Mouse (Mus musculus): ENCODE results near the gene Tmc5.
A peak's percentile ranks its signal among the peaks of the same experiment; 100 is the strongest.

Tmc5 gene

DNA sequence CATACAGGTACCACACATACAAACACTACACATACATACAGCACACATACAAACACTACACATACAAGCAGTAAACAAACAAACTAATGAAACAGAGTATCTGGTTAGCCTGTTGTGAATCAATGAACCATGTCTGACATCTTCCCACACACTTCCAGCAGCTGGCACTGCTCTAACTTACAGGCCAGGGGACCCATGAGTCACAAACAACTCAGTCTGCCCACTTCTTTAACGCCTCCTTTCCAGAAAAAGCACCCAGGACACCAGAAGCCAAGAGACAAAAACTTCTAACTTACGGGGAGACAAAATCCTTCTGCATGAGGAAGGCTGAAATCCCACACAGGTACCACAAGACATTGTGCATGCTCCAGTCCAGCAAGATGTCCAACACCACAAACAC is 94.2 kb downstream of the Tmc5 start:
- no peak for DNase-seq (ENCODE audit: low read depth, low spot score)

DNA sequence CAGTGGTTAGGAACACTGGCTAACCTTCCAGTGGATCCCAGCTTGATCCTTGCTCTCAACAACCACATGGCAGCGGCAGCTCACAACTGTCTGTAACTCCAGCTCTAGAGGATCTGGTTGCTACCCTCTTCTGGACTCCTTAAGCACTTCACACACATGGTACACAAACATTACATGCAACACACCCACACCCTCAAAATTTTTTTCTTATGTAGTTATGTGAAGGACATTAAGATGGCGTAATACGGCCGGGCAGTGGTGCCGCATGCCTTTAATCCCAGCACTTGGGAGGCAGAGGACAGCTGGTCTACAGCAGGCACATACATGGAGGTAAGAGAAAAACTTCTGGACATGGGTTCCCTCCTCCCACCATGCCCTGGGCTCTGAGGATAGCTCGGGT is 99.0 kb downstream of the Tmc5 start:
- DNase-seq (ENCODE audit: low read depth, low spot score): no peak

DNA sequence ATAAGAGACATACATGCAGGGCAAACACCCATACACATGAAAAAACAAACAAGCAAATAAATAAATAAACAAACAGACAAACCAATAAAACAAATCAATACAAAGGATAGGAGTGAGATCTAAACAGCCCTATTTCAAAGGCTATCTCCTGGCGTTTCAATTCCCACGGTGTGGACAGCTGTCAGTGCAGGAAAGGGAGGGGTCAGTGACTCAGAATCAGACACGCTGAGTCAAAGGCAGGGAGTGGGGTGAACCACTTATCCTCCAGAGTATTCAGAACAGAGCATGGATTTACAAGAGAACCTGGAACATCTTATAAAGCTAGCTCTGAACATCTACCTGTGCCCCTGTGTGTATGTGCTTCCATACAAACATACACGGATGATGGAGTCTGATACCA is 100.1 kb downstream of the Tmc5 start:
- DNase-seq (ENCODE audit: low read depth, low spot score): no peak

DNA sequence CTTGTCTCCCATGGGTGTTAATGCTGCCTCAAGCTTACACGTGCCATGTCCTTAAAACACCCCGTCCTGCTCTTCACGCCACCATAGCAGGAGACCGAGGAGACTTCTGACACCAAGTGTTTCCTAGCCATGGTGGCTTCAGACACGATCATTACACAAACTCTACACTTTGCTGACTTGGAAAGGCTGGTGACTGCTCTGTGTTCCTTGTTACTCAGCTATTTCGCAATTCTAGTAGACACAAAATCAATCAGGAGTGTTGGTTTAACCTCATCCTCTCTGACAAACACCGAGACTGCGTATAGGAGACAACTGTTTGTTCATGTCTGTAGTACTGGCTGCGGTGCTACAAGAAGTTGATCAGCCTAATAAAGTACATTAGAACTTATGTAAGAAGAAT is 101.8 kb downstream of the Tmc5 start:
- no peak for DNase-seq (ENCODE audit: low read depth, low spot score)

DNA sequence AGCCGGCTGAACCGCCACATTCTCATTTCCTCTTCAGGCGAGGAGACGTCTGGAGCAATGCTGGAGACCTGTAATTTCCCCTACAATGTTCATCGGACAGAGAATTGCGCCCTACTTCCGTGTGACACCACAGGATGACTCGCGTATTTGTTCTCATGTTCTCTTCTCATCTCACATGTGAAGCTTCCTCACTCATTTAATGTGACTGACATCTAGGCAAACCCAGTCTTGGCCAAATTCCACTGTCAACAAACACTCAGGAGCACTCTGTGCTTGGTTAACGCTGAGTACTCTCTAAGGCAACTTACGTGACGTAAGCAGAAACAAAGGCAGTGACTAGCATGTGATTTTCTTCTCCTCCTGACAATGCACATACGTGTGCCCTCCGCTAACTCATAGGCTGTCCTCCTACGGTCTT is 106.1 kb downstream of the Tmc5 start:
- no peak for DNase-seq (ENCODE audit: low read depth, low spot score)

DNA sequence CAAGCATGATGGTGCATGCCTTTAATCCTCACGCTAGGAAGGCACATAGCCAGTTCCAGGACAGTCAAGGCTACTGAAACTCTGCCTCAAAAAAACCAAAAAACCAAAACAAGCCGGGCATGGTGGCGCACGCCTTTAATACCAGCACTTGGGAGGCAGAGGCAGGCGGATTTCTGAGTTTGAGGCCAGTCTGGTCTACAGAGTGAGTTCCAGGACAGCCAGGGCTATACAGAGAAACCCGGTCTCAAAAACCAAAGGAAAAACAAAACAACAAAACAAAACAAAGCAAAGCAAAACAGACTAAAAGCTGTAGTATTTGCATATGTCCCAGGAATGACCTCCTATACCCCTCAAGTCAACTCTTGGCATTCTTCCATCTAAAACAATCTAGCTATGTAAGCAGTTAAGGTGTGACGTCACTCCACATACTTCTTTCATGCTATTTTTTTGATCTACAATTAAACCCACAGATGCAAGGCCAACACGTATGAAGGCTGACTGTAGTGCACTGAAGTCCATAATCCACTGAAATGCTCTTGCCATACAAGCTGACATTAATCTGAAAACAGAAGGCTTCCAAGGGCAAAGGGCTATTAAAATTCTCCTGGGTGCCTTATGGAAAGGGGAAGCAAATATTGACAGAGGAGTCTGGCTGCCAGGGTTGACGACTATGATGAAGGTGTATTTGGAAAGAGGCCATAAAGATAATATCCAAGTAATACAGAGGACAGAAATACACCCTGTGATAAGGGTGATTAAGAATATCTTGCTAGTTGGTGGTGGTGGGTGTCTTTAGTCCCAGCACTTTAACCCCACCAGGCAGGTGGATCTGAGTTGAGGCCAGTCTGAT is 107.1 kb downstream of the Tmc5 start:
- DNase-seq (ENCODE audit: low read depth, low spot score): no peak

DNA sequence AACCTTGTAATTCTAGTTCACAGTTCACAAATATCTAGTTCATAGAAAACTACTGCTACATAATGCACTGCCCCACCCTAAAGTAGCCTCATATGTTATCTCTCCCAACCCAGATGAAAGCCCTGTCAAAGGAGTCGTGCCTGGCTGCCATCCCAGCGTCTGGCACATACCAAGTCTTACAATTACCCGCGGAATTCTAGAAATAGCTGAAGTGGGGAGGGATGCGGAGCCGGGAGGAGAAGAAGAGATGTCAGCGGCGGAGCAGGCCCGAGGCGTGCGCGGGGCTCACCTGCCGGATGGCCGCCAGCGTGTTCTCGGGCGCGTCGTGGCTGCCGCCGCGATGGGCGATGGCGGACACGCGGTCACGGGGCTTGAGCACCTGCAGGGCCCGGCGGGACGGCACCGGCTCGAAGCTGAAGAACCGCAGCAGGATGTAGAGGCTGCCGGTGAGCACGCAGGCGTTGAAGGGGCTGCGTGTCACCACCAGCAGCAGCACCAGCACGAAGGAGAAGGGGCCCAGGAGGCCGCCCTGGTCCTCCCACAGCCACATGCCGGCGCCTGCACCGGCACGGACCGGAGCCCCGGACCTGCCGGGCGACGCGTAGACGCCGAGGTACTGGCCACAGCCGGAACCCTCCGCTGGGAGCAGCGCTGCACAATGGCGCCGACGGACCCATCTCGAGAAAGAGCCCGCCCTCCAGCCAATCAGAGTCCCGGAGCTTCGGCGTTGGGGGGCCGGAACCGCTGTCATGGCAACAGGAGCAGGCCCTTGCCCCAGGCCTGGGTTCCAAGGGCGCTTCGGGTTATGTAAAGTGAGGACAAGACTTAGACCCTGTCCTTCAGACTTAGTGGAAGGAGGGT is 108.2 kb downstream of the Tmc5 start, which contains the start of gene Gde1:
TSS of gene Gde1 (minus strand) at position 678 of the 861 bp plus-strand sequence.
- DNase-seq (ENCODE audit: low read depth, low spot score): peak; percentile 76

DNA sequence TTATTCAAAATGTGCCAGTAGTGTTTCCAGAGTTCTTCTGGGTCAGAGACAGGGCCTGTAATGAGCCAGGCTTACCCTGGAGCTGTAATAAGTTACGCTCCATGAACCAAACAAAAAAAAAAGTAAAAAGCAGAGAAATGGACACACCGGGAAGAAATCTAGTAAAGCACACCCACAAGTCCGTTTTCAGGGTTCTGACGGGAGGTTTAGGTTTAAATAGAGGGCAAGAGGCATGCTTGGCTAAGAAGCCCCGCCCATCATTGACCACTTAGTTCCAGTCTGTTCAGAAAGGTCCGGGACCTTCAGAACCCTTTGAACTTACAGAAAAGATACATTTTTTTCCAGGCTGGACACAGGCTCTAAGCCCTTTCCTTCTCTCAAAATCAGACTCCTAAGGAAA is 109.0 kb downstream of the Tmc5 start:
- no peak for DNase-seq (ENCODE audit: low read depth, low spot score)

DNA sequence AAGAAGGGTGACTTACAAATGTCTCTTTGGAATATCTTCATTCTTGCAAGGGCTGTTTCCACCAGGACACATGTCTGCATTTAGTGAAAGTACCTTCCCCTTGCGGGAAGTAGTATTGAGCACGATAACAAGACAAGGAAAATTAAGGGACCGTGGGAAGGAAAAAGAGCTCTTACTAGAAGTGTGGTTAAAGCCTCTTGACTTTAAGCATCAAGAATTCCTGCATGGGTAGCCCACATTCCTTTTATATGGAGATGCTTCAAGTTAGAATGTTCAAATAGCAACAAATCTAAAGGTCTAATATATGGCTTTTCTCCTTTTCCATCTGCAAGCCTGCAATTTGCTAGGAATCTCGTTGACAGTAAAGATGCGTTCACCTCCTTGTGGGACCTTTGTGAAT is 109.4 kb downstream of the Tmc5 start:
- DNase-seq (ENCODE audit: low read depth, low spot score): no peak

DNA sequence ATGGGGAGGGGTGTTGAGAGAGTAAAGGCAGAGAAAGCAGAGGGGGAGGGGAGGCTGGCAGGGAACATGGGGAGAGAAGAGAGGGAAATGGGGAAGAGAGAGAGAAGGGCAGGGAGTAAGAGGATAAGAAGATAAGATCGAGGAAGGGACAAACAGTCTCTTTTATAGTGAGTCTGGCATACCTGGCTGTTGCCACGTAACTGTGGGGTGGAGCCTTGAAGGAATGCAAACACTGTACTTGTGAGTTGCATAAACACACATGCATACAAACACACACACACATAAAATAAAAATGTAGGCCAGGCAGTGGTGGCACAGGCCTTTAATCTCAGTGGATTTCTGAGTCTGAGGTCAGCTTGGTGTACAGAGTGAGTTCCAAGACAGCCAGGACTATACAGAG is 110.1 kb downstream of the Tmc5 start:
- no peak for DNase-seq (ENCODE audit: low read depth, low spot score)

DNA sequence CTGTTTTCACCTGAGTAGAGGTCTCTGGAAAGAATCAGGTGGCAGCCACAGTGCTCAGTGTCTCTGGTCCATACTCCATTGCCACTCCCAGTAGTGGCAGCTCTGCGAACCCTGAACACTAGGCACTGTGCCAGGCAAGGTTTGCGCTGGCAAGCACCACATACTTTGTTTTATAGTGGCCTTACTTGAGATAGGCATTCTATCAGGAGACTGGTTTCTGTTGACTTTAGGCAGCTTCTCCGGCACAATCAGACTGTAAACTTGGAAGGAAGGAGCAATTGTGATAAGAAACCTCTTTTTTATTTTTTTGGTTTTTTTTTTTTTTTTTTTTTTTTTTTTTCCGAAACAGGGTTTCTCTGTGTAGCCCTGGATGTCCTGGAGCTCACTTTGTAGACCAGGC is 110.9 kb downstream of the Tmc5 start:
- DNase-seq (ENCODE audit: low read depth, low spot score): no peak

DNA sequence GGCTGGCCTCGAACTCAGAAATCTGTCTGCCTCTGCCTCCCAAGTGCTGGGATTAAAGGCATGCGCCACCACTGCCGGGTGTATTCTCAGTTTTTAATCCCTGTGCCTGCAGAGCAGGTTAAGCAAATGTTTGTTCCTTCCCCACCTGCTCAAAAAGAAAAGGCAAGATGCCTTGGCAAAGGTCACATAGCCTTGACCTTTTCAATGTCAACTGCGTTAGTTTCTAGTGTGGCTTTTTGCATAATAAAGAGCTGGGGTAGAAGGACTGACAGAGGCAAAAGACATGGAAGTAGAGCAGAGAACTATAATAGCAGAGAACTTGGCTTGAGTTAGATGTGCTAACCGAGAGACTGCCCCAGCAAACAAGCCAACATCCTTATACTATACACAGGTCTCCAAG is 113.7 kb downstream of the Tmc5 start:
- no peak for DNase-seq (ENCODE audit: low read depth, low spot score)

DNA sequence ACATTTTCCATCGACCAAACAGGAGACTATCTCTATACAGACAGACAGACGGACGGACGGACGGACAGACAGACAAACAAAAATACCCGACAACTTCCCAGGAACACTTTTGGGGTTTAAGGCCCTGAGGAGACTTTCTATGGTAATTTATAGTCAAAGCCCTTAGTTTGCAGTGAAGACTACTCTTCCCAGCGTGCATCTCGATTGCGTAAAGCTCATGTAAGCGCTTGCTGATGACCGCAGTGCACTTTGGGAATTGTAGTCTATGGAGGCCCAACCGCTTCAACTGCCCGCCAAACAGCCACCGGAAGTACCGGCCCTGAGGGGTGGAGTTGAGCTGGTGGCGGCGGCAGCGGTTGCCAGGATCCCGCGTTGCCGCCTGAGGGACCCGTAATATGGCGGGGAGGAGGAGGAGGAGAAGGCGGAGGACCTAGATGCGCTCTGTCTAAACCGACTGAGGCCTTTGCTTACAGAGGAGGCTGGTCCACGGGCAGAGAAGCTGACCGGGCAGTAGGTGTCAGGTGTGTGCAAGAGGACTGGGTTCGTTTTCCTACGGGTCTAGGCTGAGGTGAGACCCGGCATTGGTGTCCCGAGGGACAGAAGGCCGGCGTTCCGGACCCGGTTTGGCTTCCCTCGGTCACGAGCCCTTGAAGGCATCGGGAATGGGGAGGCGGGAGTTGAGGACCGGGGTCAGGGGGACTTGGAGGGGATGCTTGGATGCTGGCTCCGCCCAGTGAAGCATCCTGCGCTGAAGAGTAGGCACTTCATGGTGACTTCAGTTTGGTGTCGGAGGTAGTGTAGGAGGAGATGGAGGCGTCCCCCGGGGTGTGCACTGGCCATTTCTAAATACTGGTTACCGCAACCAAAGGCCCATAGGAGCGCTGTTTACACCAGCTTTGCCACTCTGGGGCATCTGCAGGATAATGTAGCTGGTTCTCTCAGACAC is 115.4 kb downstream of the Tmc5 start, which contains the start of gene Ccp110:
TSS of gene Ccp110 (plus strand) at position 325 of the 946 bp plus-strand sequence.
- DNase-seq (ENCODE audit: low read depth, low spot score): peak; percentile 90

DNA sequence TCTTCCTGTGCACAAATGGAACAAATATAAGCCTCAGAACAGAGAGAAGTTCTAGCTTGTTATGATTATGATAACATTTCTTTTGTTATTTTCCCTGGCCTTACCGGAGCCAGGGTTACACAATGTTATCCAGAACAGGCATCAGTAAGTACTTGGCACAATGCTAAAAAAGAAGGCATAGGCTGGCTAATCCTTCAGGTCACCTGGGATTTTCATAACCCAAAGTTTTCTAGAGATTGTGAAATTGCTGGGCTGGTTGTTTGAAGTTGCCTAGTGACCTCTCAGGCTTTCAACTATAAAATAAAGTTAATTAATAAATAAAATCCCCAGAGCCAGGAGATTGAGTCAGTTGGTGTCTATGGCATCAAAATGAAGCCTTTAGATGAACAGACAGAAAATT is 117.8 kb downstream of the Tmc5 start:
- no peak for DNase-seq (ENCODE audit: low read depth, low spot score)

DNA sequence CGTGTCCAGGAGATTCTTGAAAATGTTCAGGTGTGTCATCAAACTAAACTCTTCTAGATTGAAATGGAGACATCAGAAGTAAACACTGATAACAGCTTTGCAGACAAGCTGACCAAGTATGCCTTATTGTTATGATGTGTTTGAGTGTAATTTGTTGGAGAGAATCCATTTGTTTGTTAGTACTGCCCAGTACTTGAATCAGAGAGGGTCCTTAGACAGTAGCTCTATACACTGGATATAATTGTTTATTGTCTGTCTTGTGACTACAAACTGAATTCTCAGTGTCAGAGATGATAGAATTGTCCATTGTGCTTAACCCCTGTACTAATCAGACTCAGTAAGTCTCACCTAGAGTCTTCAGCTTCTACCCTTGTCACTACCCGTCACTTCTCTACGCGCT is 121.0 kb downstream of the Tmc5 start:
- no peak for DNase-seq (ENCODE audit: low read depth, low spot score)

DNA sequence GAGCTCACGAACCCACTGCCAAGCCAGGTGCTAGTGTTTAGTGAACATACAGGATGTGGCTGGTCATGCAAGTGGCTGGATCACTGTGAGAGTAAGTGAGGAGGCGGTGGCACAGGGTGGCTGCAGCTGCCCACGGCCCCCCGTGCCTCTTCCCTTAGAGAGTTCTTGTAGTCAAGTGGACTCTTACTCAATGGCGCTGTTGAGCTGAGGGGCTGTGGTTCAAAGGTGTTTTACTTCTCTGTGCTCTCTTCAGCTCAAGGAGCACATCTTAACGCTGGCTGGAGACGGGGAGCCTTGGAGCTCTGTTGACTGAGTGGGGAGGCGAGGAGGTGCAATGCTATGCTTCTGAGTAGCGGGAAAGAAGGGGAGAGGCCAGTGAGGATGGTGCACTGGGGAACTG is 126.8 kb downstream of the Tmc5 start:
- DNase-seq (ENCODE audit: low read depth, low spot score): no peak

All from embryo, embryonic 11.5 days (tissue).